Mouse (Mus musculus) MEL (cell line): Measurements from ENCODE around the gene Cenpb. TPM values are rescaled to one million over a fixed set of nuclear protein-coding genes. Genes with fewer than 3 reads are reported as not detected.

Experiments
- DNase-seq: peaks from one replicate; pipeline ENCODE4 v3.0.0; 2011; ENCODE audit warnings: low read depth, low spot score
- H3K27ac ChIP-seq: 2 replicates; pipeline ENCODE4 v1.5.1; 2012; ENCODE audit warnings: low read depth, mild to moderate bottlenecking, control low read depth, low read length, moderate library complexity; ENCODE audit not compliant: control insufficient read depth
- H3K27me3 ChIP-seq, 2 experiments: fragments of 150-350 bp in 1 of 2; sonication (generic) in 1 of 2; 2 replicates each; pipeline ENCODE4 v1.6.1; 2012; ENCODE audit warnings: low read length in 2 of 2, mild to moderate bottlenecking in 2 of 2, improper control_type of control experiment in 1 of 2, moderate library complexity in 1 of 2; ENCODE audit not compliant: insufficient read depth in 2 of 2, control insufficient read depth in 1 of 2
- H3K36me3 ChIP-seq, 2 experiments: 2 replicates each; pipeline ENCODE4 v1.6.1; 2012 to 2014; ENCODE audit warnings: low read length in 2 of 2, improper control_type of control experiment in 1 of 2, inconsistent platforms in 1 of 2, mild to moderate bottlenecking in 1 of 2; ENCODE audit not compliant: insufficient read depth in 2 of 2, control insufficient read depth in 1 of 2
- H3K4me1 ChIP-seq, 2 experiments: fragments of 150-350 bp in 1 of 2; sonication (generic) in 1 of 2; 2 replicates each; pipeline ENCODE4 v1.6.1; 2012; ENCODE audit warnings: low read length in 2 of 2, improper control_type of control experiment in 1 of 2, mild to moderate bottlenecking in 1 of 2; ENCODE audit not compliant: insufficient read depth in 2 of 2, control insufficient read depth in 1 of 2
- H3K4me3 ChIP-seq, 2 experiments: fragments of 150-350 bp in 1 of 2; sonication (generic) in 1 of 2; 2 replicates each; pipeline ENCODE4 v1.5.1; 2012; ENCODE audit warnings: low read depth in 2 of 2, low read length in 2 of 2, mild to moderate bottlenecking in 2 of 2, moderate library complexity in 2 of 2, control low read depth in 1 of 2, improper control_type of control experiment in 1 of 2; ENCODE audit not compliant: control insufficient read depth in 1 of 2, insufficient read depth in 1 of 2
- H3K79me2 ChIP-seq: 2 replicates; pipeline ENCODE4 v1.6.1; 2012; ENCODE audit warnings: mild to moderate bottlenecking, low read length, moderate library complexity; ENCODE audit not compliant: control insufficient read depth, poor library complexity, insufficient read depth
- H3K9ac ChIP-seq: 2 replicates; pipeline ENCODE4 v1.6.1; 2012; ENCODE audit warnings: low read depth, mild to moderate bottlenecking, control low read depth, low read length, moderate library complexity; ENCODE audit not compliant: control insufficient read depth, poor library complexity, severe bottlenecking
- H3K9me3 ChIP-seq: fragments of 150-350 bp; sonication (generic); replicated peaks from 2 replicates; pipeline ENCODE4 v1.6.1; 2012; ENCODE audit warnings: mild to moderate bottlenecking, low read length, improper control_type of control experiment, moderate library complexity; ENCODE audit not compliant: insufficient read depth
- BHLHE40 ChIP-seq: IDR thresholded peaks from 2 replicates; pipeline ENCODE4 v1.6.1; 2012; ENCODE audit warnings: low read depth, mild to moderate bottlenecking, inconsistent platforms, low read length, improper control_type of control experiment, borderline replicate concordance
- CHD1 ChIP-seq: IDR thresholded peaks from 2 replicates; pipeline ENCODE4 v1.6.1; 2012; ENCODE audit warnings: low read depth, mild to moderate bottlenecking, inconsistent platforms, low read length, improper control_type of control experiment
- CTCF ChIP-seq, 3 experiments: IDR thresholded peaks in 2 of 3; conservative IDR thresholded peaks in 1 of 3; 2 replicates each; pipeline ENCODE4 v1.5.1; 2011 to 2012; ENCODE audit warnings: low read length in 3 of 3, low read depth in 2 of 3, mild to moderate bottlenecking in 2 of 3, improper control_type of control experiment in 1 of 3, inconsistent platforms in 1 of 3, mixed read lengths in 1 of 3, moderate library complexity in 1 of 3; ENCODE audit not compliant: control insufficient read depth in 1 of 3, insufficient read depth in 1 of 3, poor library complexity in 1 of 3, severe bottlenecking in 1 of 3
- ELF1 ChIP-seq: IDR thresholded peaks from 2 replicates; pipeline ENCODE4 v1.6.1; 2014; ENCODE audit warnings: low read depth, mild to moderate bottlenecking, inconsistent platforms, low read length, improper control_type of control experiment, moderate library complexity
- EP300 ChIP-seq, 2 experiments: IDR thresholded peaks; 2 replicates each; pipeline ENCODE4 v1.6.1; 2011; ENCODE audit warnings: improper control_type of control experiment in 2 of 2, low read length in 2 of 2, low read depth in 1 of 2, mild to moderate bottlenecking in 1 of 2
- ETS1 ChIP-seq: IDR thresholded peaks from 2 replicates; pipeline ENCODE4 v1.6.1; 2012; ENCODE audit warnings: low read depth, mild to moderate bottlenecking, inconsistent platforms, low read length, improper control_type of control experiment, moderate library complexity
- JUND ChIP-seq: IDR thresholded peaks from 2 replicates; pipeline ENCODE4 v1.6.1; 2011; ENCODE audit warnings: low read depth, mild to moderate bottlenecking, improper control_type of control experiment, low read length
- MAX ChIP-seq: IDR thresholded peaks from 2 replicates; pipeline ENCODE4 v1.6.1; 2011; ENCODE audit warnings: low read length, improper control_type of control experiment
- MYB ChIP-seq: IDR thresholded peaks from 2 replicates; pipeline ENCODE4 v1.6.1; 2011; ENCODE audit warnings: mild to moderate bottlenecking, low read depth, low read length, improper control_type of control experiment
- NRF1 ChIP-seq: IDR thresholded peaks from 2 replicates; pipeline ENCODE4 v1.6.1; 2014; ENCODE audit warnings: low read depth, mild to moderate bottlenecking, inconsistent platforms, low read length, improper control_type of control experiment, moderate library complexity; ENCODE audit not compliant: poor library complexity, insufficient read depth, severe bottlenecking
- POLR2A ChIP-seq, 2 experiments: IDR thresholded peaks; 2 replicates each; pipeline ENCODE4 v1.6.1; 2011 to 2012; ENCODE audit warnings: low read length in 2 of 2, mild to moderate bottlenecking in 2 of 2, control low read depth in 1 of 2, improper control_type of control experiment in 1 of 2, low read depth in 1 of 2, moderate library complexity in 1 of 2; ENCODE audit not compliant: control insufficient read depth in 1 of 2, insufficient read depth in 1 of 2, poor library complexity in 1 of 2
- POLR2AphosphoS5 ChIP-seq: IDR thresholded peaks from 2 replicates; pipeline ENCODE4 v1.6.1; 2012; ENCODE audit warnings: low read depth, borderline replicate concordance, mild to moderate bottlenecking, inconsistent platforms, low read length, moderate library complexity, mixed read lengths
- RAD21 ChIP-seq: IDR thresholded peaks from 2 replicates; pipeline ENCODE4 v1.6.1; 2011; ENCODE audit warnings: mild to moderate bottlenecking, low read depth, low read length, improper control_type of control experiment
- SIN3A ChIP-seq: IDR thresholded peaks from 2 replicates; pipeline ENCODE4 v1.6.1; 2012; ENCODE audit warnings: low read length, improper control_type of control experiment, inconsistent platforms
- SMC3 ChIP-seq: IDR thresholded peaks from 2 replicates; pipeline ENCODE4 v1.6.1; 2011; ENCODE audit warnings: low read depth, low read length, improper control_type of control experiment
- ZC3H11A ChIP-seq: IDR thresholded peaks from 2 replicates; pipeline ENCODE4 v1.6.1; 2012; ENCODE audit warnings: low read depth, mild to moderate bottlenecking, inconsistent platforms, low read length, improper control_type of control experiment
- ZMIZ1 ChIP-seq: IDR thresholded peaks from 2 replicates; pipeline ENCODE4 v1.6.1; 2012; ENCODE audit warnings: low read depth, mild to moderate bottlenecking, inconsistent platforms, low read length, improper control_type of control experiment, moderate library complexity
- ZNF384 ChIP-seq: IDR thresholded peaks from 2 replicates; pipeline ENCODE4 v1.6.1; 2012; ENCODE audit warnings: low read depth, mild to moderate bottlenecking, inconsistent platforms, low read length, improper control_type of control experiment
- polyA plus RNA-seq, 2 experiments: library from polyadenylated mRNA; stranded (reverse) in 1 of 2; unstranded in 1 of 2; fragments of >175 nt in 1 of 2; fragments of >200 nt in 1 of 2; gene quantifications; 2 replicates each; pipeline versions ENCODE4 v1.2.1 to v1.2.4; 2012; ENCODE audit warnings: low replicate concordance in 2 of 2, low read depth in 1 of 2; ENCODE audit not compliant: insufficient read length in 2 of 2, insufficient read depth in 1 of 2, missing spikeins in 1 of 2
- total RNA-seq: library from RNA; depleted of rRNA; stranded (reverse); fragments of 300-350 nt; gene quantifications from 2 replicates; pipeline ENCODE4 v1.2.3, GENCODE M21; 2012

The Cenpb gene
- total and polyA plus RNA-seq, 3 experiments: 24.3 to 34.9 TPM; not detected in 1

DNA sequence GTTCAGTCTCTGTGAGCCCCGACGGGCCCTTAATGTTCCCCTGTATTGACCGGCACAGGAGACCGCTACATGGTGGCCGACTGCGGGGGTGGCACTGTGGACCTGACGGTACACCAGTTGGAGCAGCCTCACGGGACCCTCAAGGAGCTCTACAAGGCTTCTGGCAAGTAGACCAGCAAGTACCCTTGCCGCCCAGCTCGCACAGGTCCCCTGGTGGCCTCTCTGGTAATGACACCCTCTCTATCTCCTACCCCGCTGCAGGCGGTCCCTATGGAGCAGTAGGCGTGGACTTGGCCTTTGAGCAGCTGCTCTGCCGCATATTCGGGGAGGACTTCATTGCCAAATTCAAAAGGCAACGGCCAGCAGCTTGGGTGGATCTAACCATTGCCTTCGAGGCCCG lies 37.3 kb downstream of the Cenpb start:
- H3K27me3 ChIP-seq: no peaks in the 10 kb centered on the region
- no peak overlapping the region for H3K27ac ChIP-seq
- H3K4me1 ChIP-seq: peaks cover 0 to 7% of the 10 kb centered on the region in 2 experiments; a peak in 2 of 4 replicates
- TF ChIP-seq ZNF384 (no peak), CTCF (IDR thresholded peaks at IDR 0.05 in 2 of 3, conservative IDR thresholded peaks at IDR 0.05 in 1 of 3; ENCODE audit: control insufficient read depth in 1 of 3, insufficient read depth in 1 of 3, low read depth in 2 of 3, low read length in 3 of 3, poor library complexity in 1 of 3, severe bottlenecking in 1 of 3) (peak; percentile 73 to 84 (median 81)), SIN3A (0 out of 2 replicates have a peak, but pooled peaks have one; percentile 20), ZC3H11A (peak; percentile 38), POLR2A (IDR thresholded peaks at IDR 0.05; ENCODE audit: control insufficient read depth in 1 of 2, insufficient read depth in 1 of 2, low read depth in 1 of 2, low read length in 2 of 2, poor library complexity in 1 of 2) (peak in 1 of 2 experiments; percentile 22; a peak in 1 of 4 replicates), POLR2AphosphoS5 (no peak), SMC3 (peak; percentile 75), ETS1 (no peak), ZMIZ1 (0 out of 2 replicates have a peak, but pooled peaks have one; percentile 5), RAD21 (peak; percentile 51)
- no peaks in the 10 kb centered on the region; a peak in 1 of 4 replicates for H3K36me3 ChIP-seq
- peak overlapping the region; percentile 46 for H3K9ac ChIP-seq
- H3K9me3 ChIP-seq: no peaks in the 10 kb centered on the region
- H3K4me3 ChIP-seq: peak overlapping the region; percentile 28 to 31; a peak in 3 of 4 replicates
- H3K79me2 ChIP-seq: no peaks in the 10 kb centered on the region
- DNase-seq: peak; percentile 91

DNA sequence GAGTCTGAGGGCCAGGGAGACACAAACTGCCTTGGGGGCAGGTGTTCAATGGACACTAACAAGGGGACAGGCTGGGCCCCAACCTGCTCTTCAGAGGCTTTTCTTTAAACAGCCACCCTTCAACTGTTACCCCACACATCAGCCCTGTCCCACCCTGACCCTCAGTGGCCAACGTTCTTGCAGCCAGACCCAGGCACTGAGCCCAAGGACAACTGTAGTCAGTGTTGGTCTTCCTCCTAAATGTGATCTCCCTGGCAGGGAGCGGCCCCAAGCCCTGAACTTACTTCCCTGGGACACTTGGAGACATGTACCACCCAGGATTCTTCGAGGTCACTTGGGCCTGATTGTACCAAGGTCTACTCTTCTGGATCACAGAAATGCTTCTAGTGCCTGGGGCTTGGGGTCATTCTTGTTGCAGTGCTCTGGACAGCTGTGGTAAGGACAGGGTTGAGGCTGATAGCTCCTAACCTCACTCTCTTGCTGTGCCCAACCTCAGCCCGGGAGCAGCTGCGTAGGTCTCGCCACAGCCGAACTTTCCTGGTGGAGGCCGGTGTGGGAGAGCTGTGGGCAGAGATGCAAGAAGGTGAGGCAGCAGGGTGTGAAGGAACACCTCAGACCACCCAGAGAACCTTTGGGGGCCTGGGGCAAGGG lies 38.4 kb downstream of the Cenpb start:
- no peak overlapping the region for H3K4me3 ChIP-seq
- H3K27me3 ChIP-seq: no peaks in the 10 kb centered on the region
- no peaks in the 10 kb centered on the region for H3K79me2 ChIP-seq
- no peak for DNase-seq
- no peak for TF ChIP-seq JUND
- TF ChIP-seq CHD1: no peak
- TF ChIP-seq CTCF (IDR thresholded peaks at IDR 0.05 in 2 of 3, conservative IDR thresholded peaks at IDR 0.05 in 1 of 3; ENCODE audit: control insufficient read depth in 1 of 3, insufficient read depth in 1 of 3, low read depth in 2 of 3, low read length in 3 of 3, poor library complexity in 1 of 3, severe bottlenecking in 1 of 3): no peak
- no peak for TF ChIP-seq NRF1
- no peak for TF ChIP-seq MYB
- TF ChIP-seq EP300 (IDR thresholded peaks at IDR 0.05; ENCODE audit: low read depth in 1 of 2, low read length in 2 of 2): no peak
- no peak for TF ChIP-seq MAX
- no peak for TF ChIP-seq BHLHE40
- TF ChIP-seq ELF1: no peak
- peaks cover 0 to 2% of the 10 kb centered on the region in 2 experiments; a peak in 2 of 4 replicates for H3K36me3 ChIP-seq
- H3K9me3 ChIP-seq: no peaks in the 10 kb centered on the region
- no peak overlapping the region for H3K27ac ChIP-seq
- H3K9ac ChIP-seq: no peak overlapping the region
- H3K4me1 ChIP-seq: peaks cover 4 to 12% of the 10 kb centered on the region in 2 experiments
